Mouse (Mus musculus): ENCODE results near the gene Serinc2. TPM values are rescaled to one million over a fixed set of nuclear protein-coding genes. Genes with fewer than 3 reads are reported as not detected.

Gene Serinc2
- polyA plus RNA-seq (2014; fragmentation: Illumina TruSeq; extraction: RNeasy Lipid Tissue Mini Kit (QIAGEN cat#74804); ENCODE audit: low read depth, low replicate concordance), result not detected

GRCm38 (mm10) chr4:130279105-130279504, at the start of gene Serinc2:
Gene Serinc2 (minus strand): TSS chr4:130279205.

GRCm38 (mm10) chr4:130308231-130309081, 29.5 kb upstream of the Serinc2 start, which contains the start of the genes Fabp3 and Gm10570:
Gene Fabp3 (plus strand): TSS chr4:130308595.
Gene Gm10570 (minus strand): TSS chr4:130308674.

GRCm38 (mm10) chr4:130222179-130222578, 56.8 kb downstream of the Serinc2 start, which contains the start of gene Gm853:
Gene Gm853 (minus strand): TSS chr4:130222401.

Other genes with a start within 250 kb of the Serinc2 start
- gene Col16a1, start 231.4 kb downstream of the Serinc2 start, polyA plus RNA-seq (2014; fragmentation: Illumina TruSeq; extraction: RNeasy Lipid Tissue Mini Kit (QIAGEN cat#74804); ENCODE audit: low read depth, low replicate concordance), result 1.5 TPM
- gene Pef1, start 176.6 kb downstream of the Serinc2 start, polyA plus RNA-seq (2014; fragmentation: Illumina TruSeq; extraction: RNeasy Lipid Tissue Mini Kit (QIAGEN cat#74804); ENCODE audit: low read depth, low replicate concordance), result 7.4 TPM
- gene Hcrtr1, start 139.8 kb downstream of the Serinc2 start, polyA plus RNA-seq (2014; fragmentation: Illumina TruSeq; extraction: RNeasy Lipid Tissue Mini Kit (QIAGEN cat#74804); ENCODE audit: low read depth, low replicate concordance), result not detected
- gene Tinagl1, start 104.1 kb downstream of the Serinc2 start, polyA plus RNA-seq (2014; fragmentation: Illumina TruSeq; extraction: RNeasy Lipid Tissue Mini Kit (QIAGEN cat#74804); ENCODE audit: low read depth, low replicate concordance), result 16.1 TPM
- not detected for gene Gm853, start 56.8 kb downstream of the Serinc2 start, polyA plus RNA-seq (2014; fragmentation: Illumina TruSeq; extraction: RNeasy Lipid Tissue Mini Kit (QIAGEN cat#74804); ENCODE audit: low read depth, low replicate concordance)
- gene Fabp3, start 29.4 kb upstream of the Serinc2 start, polyA plus RNA-seq (2014; fragmentation: Illumina TruSeq; extraction: RNeasy Lipid Tissue Mini Kit (QIAGEN cat#74804); ENCODE audit: low read depth, low replicate concordance), result 28.1 TPM
- gene Gm10570, start 29.5 kb upstream of the Serinc2 start, polyA plus RNA-seq (2014; fragmentation: Illumina TruSeq; extraction: RNeasy Lipid Tissue Mini Kit (QIAGEN cat#74804); ENCODE audit: low read depth, low replicate concordance), result not detected
- gene Zcchc17, start 80.7 kb upstream of the Serinc2 start, polyA plus RNA-seq (2014; fragmentation: Illumina TruSeq; extraction: RNeasy Lipid Tissue Mini Kit (QIAGEN cat#74804); ENCODE audit: low read depth, low replicate concordance), result 39.0 TPM
- 13.6 TPM for gene Snrnp40, start 80.9 kb upstream of the Serinc2 start, polyA plus RNA-seq (2014; fragmentation: Illumina TruSeq; extraction: RNeasy Lipid Tissue Mini Kit (QIAGEN cat#74804); ENCODE audit: low read depth, low replicate concordance)

Measured in adrenal gland, adult 10 weeks (tissue).